Mouse (Mus musculus) cerebellum, adult 2 months (tissue): ENCODE measurements around the gene Ptchd4. TPM values are rescaled to one million over a fixed set of nuclear protein-coding genes. Genes with fewer than 3 reads are reported as not detected.

ENCODE experiments used
- DNase-seq, 2 experiments: peaks; one replicate each; pipeline ENCODE4 v3.0.0; 2021
- H3K27ac ChIP-seq: fragments of 200-500 bp; 2 replicates; pipeline ENCODE4 v1.5.1; 2012; ENCODE audit warnings: low read length, control low read depth, inconsistent platforms; ENCODE audit not compliant: insufficient read depth
- H3K27me3 ChIP-seq: fragments of 200-500 bp; 2 replicates; pipeline ENCODE4 v1.6.1; 2012; ENCODE audit warnings: inconsistent platforms, mild to moderate bottlenecking, low read length, moderate library complexity; ENCODE audit not compliant: control insufficient read depth, insufficient read depth
- H3K4me1 ChIP-seq: fragments of 200-500 bp; 2 replicates; pipeline ENCODE4 v1.6.1; 2011; ENCODE audit warnings: low read length; ENCODE audit not compliant: control insufficient read depth, insufficient read depth
- H3K4me3 ChIP-seq: fragments of 200-500 bp; replicated peaks from 2 replicates; pipeline ENCODE3; 2011; ENCODE audit warnings: mild to moderate bottlenecking, low read depth, low read length, control low read depth; ENCODE audit not compliant: insufficient read depth
- CTCF ChIP-seq: fragments of 200-500 bp; IDR thresholded peaks from 2 replicates; pipeline ENCODE4 v1.5.1; 2011; ENCODE audit warnings: low read depth, mild to moderate bottlenecking, control low read depth, low read length, moderate library complexity, borderline replicate concordance; ENCODE audit not compliant: insufficient read depth
- POLR2A ChIP-seq: fragments of 200-500 bp; IDR thresholded peaks from 2 replicates; pipeline ENCODE4 v1.6.1; 2011; ENCODE audit warnings: low read length, control low read depth, borderline replicate concordance; ENCODE audit not compliant: insufficient read depth
- WGBS: fragments of 180-500 bp; shearing (Covaris S2); methylation state at CpG from one replicate; pipeline ENCODE4 v1.1.7; 2018; 5-methylcytosine and 5-hydroxymethylcytosine counted together
- polyA plus RNA-seq: library from polyadenylated mRNA; depleted of rRNA; stranded (reverse); fragments of >200 nt; gene quantifications from 2 replicates; pipeline ENCODE4 v1.2.3, GENCODE M21; 2012

Gene Ptchd4
- polyA plus RNA-seq, 1 experiment: 3.7 TPM

DNA sequence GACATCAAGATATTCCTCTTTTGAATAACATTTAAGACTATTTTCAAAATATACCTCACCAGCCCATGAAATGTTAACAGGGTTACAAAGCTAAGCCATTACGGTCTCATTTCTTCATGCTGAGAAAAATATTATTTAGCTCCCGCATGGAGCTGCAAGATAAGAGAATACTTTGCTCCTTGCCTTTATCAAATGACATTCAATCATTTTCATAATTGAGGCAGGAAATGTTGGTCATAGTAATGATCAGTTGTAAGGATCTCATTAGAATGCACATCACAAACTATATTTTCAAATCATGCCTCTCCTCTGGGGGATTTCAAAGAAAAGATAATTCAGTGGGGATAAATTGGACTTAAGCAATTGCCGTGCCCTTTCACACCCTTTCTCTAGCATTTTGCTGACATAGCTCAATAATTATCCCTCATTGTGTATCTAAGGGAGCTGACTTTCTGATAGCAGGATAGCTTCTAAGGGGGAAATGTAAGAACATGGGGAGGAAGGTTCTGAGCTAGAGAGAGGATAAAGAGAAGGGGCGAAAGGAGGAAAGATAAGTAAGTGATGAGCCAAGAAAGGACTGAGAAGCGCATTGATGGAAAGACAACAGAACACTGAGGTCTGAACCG, 47.5 kb downstream of the Ptchd4 start:
- no peaks in the 10 kb centered on the region for H3K4me1 ChIP-seq
- no peak for DNase-seq
- no peak for TF ChIP-seq CTCF
- no peak for TF ChIP-seq POLR2A
- no peaks in the 10 kb centered on the region for H3K27me3 ChIP-seq
- H3K27ac ChIP-seq: no peak overlapping the region
- 95% methylated on average over 6 of the region's 6 CpGs for WGBS
- no peak overlapping the region for H3K4me3 ChIP-seq

DNA sequence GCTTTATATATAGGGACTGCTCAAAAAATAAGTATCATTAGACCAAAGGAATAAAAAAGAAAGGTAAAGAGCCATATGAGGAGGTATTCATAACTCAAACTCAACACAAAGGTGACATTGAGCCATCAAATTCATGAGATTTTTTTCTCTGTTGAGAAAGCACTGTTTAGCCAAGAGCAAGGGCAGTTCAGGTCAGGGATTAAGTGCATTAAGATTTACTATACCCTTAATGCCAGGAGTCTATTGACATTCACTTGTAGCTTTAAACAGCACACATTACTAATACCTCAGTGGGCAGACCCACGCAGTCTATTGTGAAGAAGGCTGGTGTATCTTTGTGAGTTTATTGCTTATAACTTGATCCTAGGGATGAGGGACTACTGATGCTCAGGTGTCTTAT, 49.0 kb downstream of the Ptchd4 start:
- WGBS: 78% methylated on average over 1 of the region's 1 CpGs
- no peak for TF ChIP-seq CTCF
- no peak for TF ChIP-seq POLR2A
- 0 out of 2 replicates have a peak, but pooled peaks cover 3% of the 10 kb centered on the region for H3K4me1 ChIP-seq
- H3K27ac ChIP-seq: no peak overlapping the region
- no peak overlapping the region for H3K4me3 ChIP-seq
- H3K27me3 ChIP-seq: no peaks in the 10 kb centered on the region
- no peak for DNase-seq

DNA sequence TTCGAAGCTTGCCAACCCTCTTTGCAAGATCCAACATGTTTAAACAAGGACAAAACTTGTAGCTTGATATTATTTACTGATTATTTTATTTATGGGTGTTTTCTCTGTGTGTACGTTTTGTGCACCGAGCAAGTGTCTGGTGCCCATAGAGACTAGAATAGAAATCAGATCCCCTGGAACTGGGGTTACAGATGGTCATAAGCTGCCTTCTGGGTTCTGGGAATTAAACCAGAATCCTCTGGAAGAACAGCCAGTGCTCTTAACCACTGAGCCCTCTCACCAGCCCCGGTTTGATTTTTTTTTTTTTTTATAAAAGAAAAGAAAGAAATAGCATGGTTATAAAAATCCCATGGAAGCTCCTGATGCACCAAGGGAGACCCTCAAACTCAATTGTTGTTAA, 59.1 kb downstream of the Ptchd4 start:
- H3K4me3 ChIP-seq: no peak overlapping the region
- TF ChIP-seq POLR2A (no peak), CTCF (no peak)
- H3K4me1 ChIP-seq: peaks cover 4% of the 10 kb centered on the region; the same call in 1 of the 2 replicates
- DNase-seq: peak in 1 of 2 experiments; percentile 22
- H3K27ac ChIP-seq: no peak overlapping the region
- WGBS: 35% methylated on average over 4 of the region's 4 CpGs
- H3K27me3 ChIP-seq: no peaks in the 10 kb centered on the region

DNA sequence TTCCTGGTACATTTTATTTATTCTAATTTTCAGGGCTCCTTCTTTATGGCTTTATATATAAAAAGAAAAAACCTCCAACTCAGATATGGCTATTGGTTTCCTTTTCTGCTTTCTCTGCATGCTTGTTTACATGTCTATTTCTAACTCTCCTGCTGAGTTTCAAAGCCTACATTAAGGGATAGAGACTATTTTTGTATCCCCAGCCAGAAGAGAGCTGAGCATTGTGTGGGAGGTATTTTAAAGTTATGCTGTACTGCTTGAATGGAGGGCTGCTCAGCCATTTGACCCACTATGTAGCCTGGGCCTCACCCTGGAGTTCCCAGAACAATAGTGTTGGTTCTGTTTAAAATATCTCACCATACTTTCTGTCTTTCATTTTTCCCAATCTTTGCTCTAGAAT, 77.3 kb downstream of the Ptchd4 start:
- no peak for DNase-seq
- Histone ChIP-seq H3K27me3 (no peaks in the 10 kb centered on the region), H3K4me1 (peaks cover 6% of the 10 kb centered on the region), H3K27ac (no peak overlapping the region), H3K4me3 (no peak overlapping the region)
- TF ChIP-seq POLR2A: no peak
- no peak for TF ChIP-seq CTCF

DNA sequence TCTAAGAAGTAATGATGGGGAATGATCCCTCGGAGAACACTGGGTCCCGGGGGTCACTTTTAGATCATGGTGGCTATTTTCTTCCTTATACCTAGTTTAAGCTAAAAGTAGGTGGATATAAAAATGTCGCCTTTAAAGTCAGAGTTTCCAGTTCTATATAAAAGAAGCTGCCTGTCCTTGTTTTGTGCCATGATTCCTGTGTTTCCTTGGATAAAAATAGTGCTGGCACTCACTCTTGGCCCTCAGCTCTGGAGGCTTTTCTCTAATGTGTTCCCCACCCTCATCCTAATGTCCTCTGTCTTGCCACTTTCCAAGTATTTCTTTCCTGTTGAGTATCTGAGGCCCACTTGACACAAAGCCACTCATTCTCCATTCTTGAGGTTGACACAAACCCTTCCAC, 79.6 kb downstream of the Ptchd4 start:
- Histone ChIP-seq H3K4me3 (no peak overlapping the region), H3K4me1 (peaks cover 6% of the 10 kb centered on the region), H3K27ac (no peak overlapping the region), H3K27me3 (no peaks in the 10 kb centered on the region)
- DNase-seq: peak in 1 of 2 experiments; percentile 30
- WGBS: 71% methylated on average over 3 of the region's 3 CpGs
- TF ChIP-seq CTCF (no peak), POLR2A (no peak)

DNA sequence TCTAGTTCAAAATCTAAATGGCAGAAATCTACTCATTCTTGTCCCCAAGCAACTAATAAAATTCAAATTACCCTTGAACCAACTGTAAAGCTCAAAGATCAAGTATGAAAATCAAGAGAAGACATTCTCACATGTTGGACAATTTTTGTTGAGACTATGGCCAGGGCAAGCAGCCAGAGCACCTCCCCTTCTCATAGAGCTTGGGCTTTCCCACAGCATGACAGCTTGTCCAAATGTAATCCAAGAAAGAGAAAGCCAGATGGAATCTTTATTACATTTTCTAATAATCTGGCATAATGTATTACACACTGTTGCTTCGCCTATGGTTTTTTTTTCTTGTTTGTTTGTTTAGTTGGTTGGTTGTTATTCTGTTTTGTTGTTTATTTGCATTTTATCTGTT, 102.7 kb downstream of the Ptchd4 start:
- DNase-seq: peak; percentile 33 to 63
- TF ChIP-seq CTCF: no peak
- TF ChIP-seq POLR2A: no peak

DNA sequence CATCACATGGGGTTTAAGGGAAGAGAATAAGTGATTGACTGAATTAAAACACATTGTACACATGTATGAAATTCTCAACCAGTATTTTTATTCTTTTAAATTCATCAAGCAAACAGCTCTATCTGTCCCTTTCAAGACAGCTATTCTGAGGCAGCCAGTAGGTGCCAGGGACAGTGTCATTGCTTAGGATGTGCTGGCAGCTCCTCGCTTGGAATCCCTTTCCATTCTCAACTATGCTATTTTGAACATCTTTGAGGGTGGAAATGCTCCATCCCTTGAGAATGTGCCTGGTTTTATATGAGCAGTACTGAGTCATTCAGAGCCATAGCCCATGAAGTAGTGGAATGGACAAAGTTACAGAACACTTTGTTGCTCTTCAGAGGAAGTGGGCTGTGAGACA, 112.2 kb downstream of the Ptchd4 start:
- no peak overlapping the region for H3K27ac ChIP-seq
- TF ChIP-seq CTCF (no peak), POLR2A (no peak)
- DNase-seq: no peak

More for the DNA sequence above, 102.7 kb downstream of the Ptchd4 start:
- Histone ChIP-seq H3K27me3 (no peaks in the 10 kb centered on the region), H3K4me3 (no peak overlapping the region), H3K4me1 (no peaks in the 10 kb centered on the region), H3K27ac (no peak overlapping the region)
- WGBS: 10% methylated on average over 1 of the region's 1 CpGs

DNA sequence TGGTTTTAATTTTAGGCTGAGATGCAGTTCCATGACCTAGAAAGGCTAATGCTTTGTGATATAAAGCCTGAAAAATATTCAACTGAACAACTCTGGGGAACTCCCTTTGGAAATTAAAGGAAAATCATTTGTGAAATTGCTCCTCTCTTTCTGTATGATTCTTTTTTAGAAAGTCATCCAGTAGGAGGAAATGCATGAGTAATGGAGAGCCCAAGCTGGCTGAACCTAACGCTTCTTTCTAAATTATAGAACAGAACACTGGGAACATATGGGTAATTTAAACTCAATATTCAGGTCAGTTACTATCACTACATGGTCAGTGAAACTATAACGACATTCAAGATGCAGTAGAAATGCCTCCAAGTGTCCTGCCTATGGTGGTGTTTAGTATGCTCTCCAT, 114.6 kb downstream of the Ptchd4 start:
- Histone ChIP-seq H3K4me3 (no peak overlapping the region), H3K4me1 (no peaks in the 10 kb centered on the region), H3K27me3 (no peaks in the 10 kb centered on the region), H3K27ac (no peak overlapping the region)
- WGBS: 68% methylated on average over 2 of the region's 2 CpGs
- DNase-seq: no peak
- TF ChIP-seq CTCF (no peak), POLR2A (no peak)

More for the DNA sequence above, 112.2 kb downstream of the Ptchd4 start:
- Histone ChIP-seq H3K27me3 (no peaks in the 10 kb centered on the region), H3K4me3 (no peak overlapping the region), H3K4me1 (no peaks in the 10 kb centered on the region)
- 53% methylated on average over 1 of the region's 1 CpGs for WGBS
